Mouse (Mus musculus) lung, postnatal 0 days (tissue): Measurements from ENCODE around the gene Stim1. TPM values are rescaled to one million over a fixed set of nuclear protein-coding genes. Genes with fewer than 3 reads are reported as not detected.

Experiments
- ATAC-seq: fragments of 200-750 bp; cut with Nextera tagmentation; 2 replicates; pipeline ENCODE4 v1.8.0; 2017; ENCODE audit warnings: moderate library complexity
- DNase-seq: peaks from one replicate; pipeline ENCODE4 v3.0.0-alpha.2; 2016; ENCODE audit warnings: low spot score
- H3K27ac ChIP-seq: fragments of 300-500 bp; sonication (generic); 2 replicates; pipeline ENCODE4 v1.5.1; 2014; ENCODE audit warnings: antibody characterized with exemption, mild to moderate bottlenecking, low read length, mixed read lengths
- H3K27me3 ChIP-seq: fragments of 300-500 bp; sonication (generic); replicated peaks from 2 replicates; pipeline ENCODE4 v1.6.1; 2014; ENCODE audit warnings: low read length, mixed read lengths; ENCODE audit not compliant: insufficient read depth
- H3K36me3 ChIP-seq: fragments of 300-500 bp; sonication (generic); 2 replicates; pipeline ENCODE4 v1.6.1; 2014; ENCODE audit warnings: low read length, mixed read lengths; ENCODE audit not compliant: insufficient read depth
- H3K4me1 ChIP-seq: fragments of 300-500 bp; sonication (generic); 2 replicates; pipeline ENCODE4 v1.6.1; 2014; ENCODE audit warnings: antibody characterized with exemption, low read depth, low read length, mixed read lengths; ENCODE audit not compliant: insufficient read depth
- H3K4me2 ChIP-seq: fragments of 300-500 bp; sonication (generic); replicated peaks from 2 replicates; pipeline ENCODE4 v1.6.1; 2014; ENCODE audit warnings: low read depth, mild to moderate bottlenecking, low read length, moderate library complexity, mixed read lengths
- H3K4me3 ChIP-seq: fragments of 300-500 bp; sonication (generic); 2 replicates; pipeline ENCODE4 v1.5.1; 2014; ENCODE audit warnings: low read depth, low read length
- H3K9ac ChIP-seq: fragments of 300-500 bp; sonication (generic); replicated peaks from 2 replicates; pipeline ENCODE4 v1.6.1; 2014; ENCODE audit warnings: low read depth, mild to moderate bottlenecking
- H3K9me3 ChIP-seq: fragments of 300-500 bp; sonication (generic); 2 replicates; pipeline ENCODE4 v1.6.1; 2016; ENCODE audit warnings: low read length, mixed read lengths
- CTCF ChIP-seq: IDR thresholded peaks from 2 replicates; pipeline ENCODE4 v1.5.1; 2016; ENCODE audit warnings: antibody characterized with exemption, mild to moderate bottlenecking
- EP300 ChIP-seq: IDR thresholded peaks from 2 replicates; pipeline ENCODE4 v1.6.1; 2016; ENCODE audit warnings: antibody characterized with exemption, mild to moderate bottlenecking, control low read depth
- WGBS: fragments of 180-500 bp; shearing (Covaris S2); extraction: QIAGEN DNeasy Blood & Tissue Kit; methylation state at CpG from one replicate; pipeline ENCODE4 v1.1.7; 2014; 5-methylcytosine and 5-hydroxymethylcytosine counted together
- polyA plus RNA-seq: library from polyadenylated mRNA; unstranded; fragments of >200 nt; fragmentation: Nextera tagmentation; extraction: Ambion mirVana; gene quantifications from 2 replicates; pipeline ENCODE4 v1.2.1, GENCODE M21; 2015

The Stim1 gene
- polyA plus RNA-seq, 1 experiment from 2014 or later = 18.6 TPM

- WGBS = 91% methylated on average over 3 of the region's 3 CpGs
- TF ChIP-seq EP300 = no peak
- no peak for TF ChIP-seq CTCF
- H3K36me3 ChIP-seq = no peaks in the 10 kb centered on the region
Observed at GRCm38 (mm10) chr7:102373382-102374072, 105.9 kb downstream of the Stim1 start.

GRCm38 (mm10) chr7:102383221-102383620 lies 115.6 kb downstream of the Stim1 start:
- no peak for TF ChIP-seq EP300
- TF ChIP-seq CTCF = no peak
- DNase-seq (no peak), ATAC-seq (no peak)
- Histone ChIP-seq H3K9ac (no peak overlapping the region), H3K27me3 (no peaks in the 10 kb centered on the region), H3K36me3 (no peaks in the 10 kb centered on the region), H3K4me1 (no peaks in the 10 kb centered on the region), H3K4me2 (no peak overlapping the region), H3K4me3 (no peak overlapping the region), H3K9me3 (no peaks in the 10 kb centered on the region), H3K27ac (no peak overlapping the region)
- WGBS = 87% methylated on average over 7 of the region's 7 CpGs

More at GRCm38 (mm10) chr7:102373382-102374072, 105.9 kb downstream of the Stim1 start:
- no peaks in the 10 kb centered on the region for H3K9me3 ChIP-seq
- H3K9ac ChIP-seq = no peak overlapping the region
- no peak for ATAC-seq
- no peak overlapping the region for H3K4me3 ChIP-seq
- no peak overlapping the region for H3K4me2 ChIP-seq
- no peak for DNase-seq
- H3K27ac ChIP-seq = no peak overlapping the region
- no peaks in the 10 kb centered on the region for H3K27me3 ChIP-seq
- no peaks in the 10 kb centered on the region for H3K4me1 ChIP-seq

- Histone ChIP-seq H3K4me2 (no peak overlapping the region), H3K4me3 (no peak overlapping the region), H3K4me1 (no peaks in the 10 kb centered on the region; the same call in 1 of the 2 replicates), H3K27me3 (no peaks in the 10 kb centered on the region), H3K36me3 (no peaks in the 10 kb centered on the region), H3K27ac (no peak overlapping the region), H3K9ac (no peak overlapping the region), H3K9me3 (no peaks in the 10 kb centered on the region)
- DNase-seq = no peak
- no peak for ATAC-seq
- 82% methylated on average over 3 of the region's 3 CpGs for WGBS
- TF ChIP-seq CTCF (no peak), EP300 (no peak)
Observed at GRCm38 (mm10) chr7:102385973-102386372, 118.4 kb downstream of the Stim1 start.

GRCm38 (mm10) chr7:102389082-102389481 lies 121.5 kb downstream of the Stim1 start:
- ATAC-seq = no peak
- TF ChIP-seq EP300 (no peak), CTCF (no peak)
- 43% methylated on average over 5 of the region's 5 CpGs for WGBS
- peak; percentile 17 for DNase-seq
- Histone ChIP-seq H3K27ac (no peak overlapping the region), H3K27me3 (no peaks in the 10 kb centered on the region), H3K4me3 (no peak overlapping the region), H3K9ac (no peak overlapping the region), H3K4me1 (no peaks in the 10 kb centered on the region; the same call in 1 of the 2 replicates), H3K9me3 (no peaks in the 10 kb centered on the region), H3K4me2 (no peak overlapping the region), H3K36me3 (no peaks in the 10 kb centered on the region)

- H3K36me3 ChIP-seq = no peaks in the 10 kb centered on the region
- 64% methylated on average over 2 of the region's 2 CpGs for WGBS
- H3K4me3 ChIP-seq = no peak overlapping the region
- H3K27me3 ChIP-seq = no peaks in the 10 kb centered on the region
- no peaks in the 10 kb centered on the region; the same call in 1 of the 2 replicates for H3K4me1 ChIP-seq
- no peak overlapping the region for H3K9ac ChIP-seq
- TF ChIP-seq EP300 (no peak), CTCF (no peak)
- ATAC-seq (no peak), DNase-seq (no peak)
- H3K4me2 ChIP-seq = no peak overlapping the region
- H3K9me3 ChIP-seq = no peaks in the 10 kb centered on the region
- H3K27ac ChIP-seq = no peak overlapping the region
Observed at GRCm38 (mm10) chr7:102393898-102394297, 126.3 kb downstream of the Stim1 start.

- Histone ChIP-seq H3K27ac (no peak overlapping the region), H3K4me3 (no peak overlapping the region), H3K36me3 (no peaks in the 10 kb centered on the region), H3K4me1 (no peaks in the 10 kb centered on the region), H3K27me3 (no peaks in the 10 kb centered on the region), H3K9me3 (no peaks in the 10 kb centered on the region), H3K4me2 (no peak overlapping the region), H3K9ac (no peak overlapping the region)
- TF ChIP-seq CTCF (no peak), EP300 (no peak)
- WGBS = 40% methylated on average over 7 of the region's 7 CpGs
- DNase-seq = peak; percentile 36
- ATAC-seq = peak; percentile 64
Observed at GRCm38 (mm10) chr7:102395894-102396293, 128.3 kb downstream of the Stim1 start.
